In the genomic region with DNA sequence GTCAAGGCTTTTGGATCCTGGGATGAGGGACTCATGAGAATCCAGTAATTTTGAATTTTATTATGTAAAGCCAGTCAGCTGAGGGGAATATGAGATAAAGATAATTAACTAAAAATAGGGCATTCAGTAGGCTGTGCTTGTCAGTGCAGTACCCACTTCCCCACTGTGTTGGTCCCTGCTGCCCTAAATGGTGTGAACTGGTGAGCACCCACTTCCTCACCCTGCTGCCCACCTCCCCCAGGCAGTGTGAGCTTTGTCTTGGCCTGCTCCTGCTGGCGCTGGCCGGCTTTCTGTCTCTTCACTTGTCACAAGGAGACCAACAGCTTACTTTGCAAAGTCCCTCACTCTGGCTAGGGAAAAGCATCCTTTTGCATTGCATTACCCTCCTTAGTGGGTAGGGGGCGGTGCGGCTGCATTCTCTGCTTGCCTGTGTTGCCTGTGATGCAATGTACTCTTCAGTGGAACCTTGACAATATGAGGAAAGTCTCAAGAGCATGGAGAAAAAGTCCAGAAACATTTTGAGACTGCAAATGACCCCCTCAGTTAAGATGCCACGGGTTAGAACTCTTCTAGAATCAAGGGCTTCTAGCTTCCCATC, we compare ENCODE assay signal across 12 mouse cellular contexts. TPM values are rescaled to one million over a fixed set of nuclear protein-coding genes. Genes with fewer than 3 reads are reported as not detected.
DNase-seq lines count a peak whose midpoint lies in the region; TF ChIP-seq lines count a peak whose summit lies in the region.
"Had no signal": no experiment of that assay in that cellular context is flagged by ENCODE, and none has a peak within 500 bp of the region (broad histone marks: within the 10 kb centered on the region; RNA-seq: fewer than 3 reads in every experiment).

No protein-coding gene starts in this region.

- DNase-seq in kidney, adult 2 months, result peak; percentile 17
- no peak for DNase-seq in kidney, postnatal 10 days
- peak; percentile 39 for DNase-seq in thymus, postnatal 4 days
- no peak for DNase-seq in thymus, postnatal 25 days
- peak; percentile 51 for DNase-seq in embryo, embryonic 9.5 days (ENCODE audit: extremely low spot score)
- DNase-seq in T-cell, adult 2 months (ENCODE audit: low spot score), result no peak
- no peak for DNase-seq in gastrocnemius, postnatal 25 days

- no peak for TF ChIP-seq POLR2A in kidney, adult 2 months (IDR thresholded peaks at IDR 0.05; ENCODE audit: low read depth, low read length)

- H3K36me3 ChIP-seq in kidney, adult 2 months (ENCODE audit: control insufficient read depth, insufficient read depth, low read length), result no peaks in the 10 kb centered on the region
- H3K36me3 ChIP-seq: limb, embryonic 13.5 days; neural tube, embryonic 13.5 days had no signal

- H3K27me3 ChIP-seq in kidney, adult 2 months (replicated peaks; ENCODE audit: control insufficient read depth, insufficient read depth, low read length), result no peaks in the 10 kb centered on the region

- TF ChIP-seq CTCF in kidney, adult 2 months (conservative IDR thresholded peaks at IDR 0.05; ENCODE audit: insufficient read depth, insufficient read length, low read depth, low read length), result peak; percentile 56; the same call in 1 of the 2 replicates

- 23% methylated on average over 5 of the region's 5 CpGs for WGBS in kidney, adult 2 months

- no peak overlapping the region for H3K27ac ChIP-seq in kidney, adult 2 months (ENCODE audit: insufficient read depth, low read depth, low read length)
- H3K27ac ChIP-seq: limb, embryonic 13.5 days; neural tube, embryonic 13.5 days had no signal

- no peak overlapping the region for H3K4me3 ChIP-seq in kidney, adult 2 months (ENCODE audit: insufficient read depth, low read depth, low read length)
- H3K4me3 ChIP-seq: erythroblast, embryonic 14.5 days; limb, embryonic 13.5 days; neural tube, embryonic 13.5 days had no signal

- H3K4me1 ChIP-seq in kidney, adult 2 months (ENCODE audit: control insufficient read depth, insufficient read depth, low read length), result no peaks in the 10 kb centered on the region
- H3K4me1 ChIP-seq: limb, embryonic 13.5 days; neural tube, embryonic 13.5 days had no signal

RNA-seq across cellular contexts. Expression of a gene that starts 12.7 kb away (rescaled TPM):
- 0.27 TPM in 1 of 2 replicates, not detected in the other for polyA plus RNA-seq in kidney, adult 2 months (2012; rRNA removed)
- not detected for total RNA-seq in gastrocnemius, postnatal 25 days (2021)
- total RNA-seq: heart, postnatal 25 days had no signal
- polyA plus RNA-seq: erythroblast, embryonic 14.5 days; neural tube, embryonic 13.5 days; stomach, embryonic 14.5 days had no signal

Comparison
In these comparisons a context has a peak if more than half of its experiments do, and no peak if none do; other contexts are left out.
1. DNase-seq: peak in kidney, adult 2 months (single experiment), thymus, postnatal 4 days (single experiment) and embryo, embryonic 9.5 days (single experiment); none in kidney, postnatal 10 days (single experiment), thymus, postnatal 25 days (single experiment), T-cell, adult 2 months (single experiment) and gastrocnemius, postnatal 25 days (single experiment).